Mouse (Mus musculus): ENCODE results near the gene Tmem221.
A peak's percentile ranks its signal among the peaks of the same experiment; 100 is the strongest.

The Tmem221 gene

GRCm38 (mm10) chr8:71577856-71578387 is 19.3 kb upstream of the Tmem221 start:
- peak; percentile 52 for DNase-seq

GRCm38 (mm10) chr8:71575020-71575419 is 16.3 kb upstream of the Tmem221 start:
- DNase-seq: no peak

- no peak for DNase-seq
These were observed 15.8 kb upstream of the Tmem221 start for GRCm38 (mm10) chr8:71574426-71574825.

- DNase-seq: peak; percentile 93
These were observed 14.4 kb upstream of the Tmem221 start for GRCm38 (mm10) chr8:71572847-71573633.

- no peak for DNase-seq
These were observed 13.4 kb upstream of the Tmem221 start for GRCm38 (mm10) chr8:71572077-71572476.

- DNase-seq: peak; percentile 99
These were observed 11.8 kb upstream of the Tmem221 start for GRCm38 (mm10) chr8:71570291-71570954.

- DNase-seq: peak; percentile 95
These were observed 11.0 kb upstream of the Tmem221 start for GRCm38 (mm10) chr8:71569366-71570290.

- DNase-seq: no peak
These were observed 10.3 kb upstream of the Tmem221 start for GRCm38 (mm10) chr8:71568941-71569340.

GRCm38 (mm10) chr8:71568387-71568937 is 9.8 kb upstream of the Tmem221 start, which contains the start of gene Slc27a1:
TSS of gene Slc27a1 (plus strand) at chr8:71568882.
- DNase-seq: peak; percentile 76

GRCm38 (mm10) chr8:71567587-71567986 is 8.9 kb upstream of the Tmem221 start:
- no peak for DNase-seq

GRCm38 (mm10) chr8:71566501-71566900 is 7.8 kb upstream of the Tmem221 start, which contains the start of gene Nxnl1:
TSS of gene Nxnl1 (minus strand) at chr8:71566601.
- no peak for DNase-seq

- DNase-seq: no peak
These were observed 5.3 kb upstream of the Tmem221 start for GRCm38 (mm10) chr8:71563992-71564391.

GRCm38 (mm10) chr8:71562751-71563150 is 4.1 kb upstream of the Tmem221 start:
- DNase-seq: no peak

GRCm38 (mm10) chr8:71561401-71561800 is 2.7 kb upstream of the Tmem221 start:
- DNase-seq: no peak

- DNase-seq: no peak
These were observed 2.1 kb upstream of the Tmem221 start for GRCm38 (mm10) chr8:71560765-71561164.

GRCm38 (mm10) chr8:71560071-71560470 is 1.4 kb upstream of the Tmem221 start:
- no peak for DNase-seq

- peak; percentile 79 for DNase-seq
These were observed 453 bp upstream of the Tmem221 start for GRCm38 (mm10) chr8:71558958-71559690.

- DNase-seq: no peak
These were observed 4.0 kb downstream of the Tmem221 start for GRCm38 (mm10) chr8:71554644-71555043.

GRCm38 (mm10) chr8:71554001-71554400 is 4.7 kb downstream of the Tmem221 start:
- no peak for DNase-seq

GRCm38 (mm10) chr8:71552770-71553169 is 5.9 kb downstream of the Tmem221 start:
- DNase-seq: no peak

- DNase-seq: no peak
These were observed 7.9 kb downstream of the Tmem221 start for GRCm38 (mm10) chr8:71550754-71551153.

GRCm38 (mm10) chr8:71547590-71547989 is 11.1 kb downstream of the Tmem221 start:
- DNase-seq: no peak

Data from layer of hippocampus, adult 9-11 months (tissue).